Mouse (Mus musculus) liver, embryonic 16.5 days (tissue): ENCODE data around the gene Aes. TPM values are rescaled to one million over a fixed set of nuclear protein-coding genes. Genes with fewer than 3 reads are reported as not detected.

Experiments
- ATAC-seq: fragments of 200-750 bp; cut with Nextera tagmentation; 2 replicates; pipeline ENCODE4 v1.8.0; 2017; ENCODE audit warnings: low read depth, mild to moderate bottlenecking, moderate number of reproducible peaks, moderate library complexity
- H3K27ac ChIP-seq: fragments of 300-500 bp; sonication (generic); 2 replicates; pipeline ENCODE4 v1.5.1; 2014; ENCODE audit warnings: mild to moderate bottlenecking, low read length
- H3K27me3 ChIP-seq: fragments of 300-500 bp; sonication (generic); 2 replicates; pipeline ENCODE4 v1.6.1; 2014; ENCODE audit warnings: low read depth, low read length, mixed read lengths; ENCODE audit not compliant: control insufficient read depth, insufficient read depth
- H3K36me3 ChIP-seq: fragments of 300-500 bp; sonication (generic); 2 replicates; pipeline ENCODE4 v1.6.1; 2014; ENCODE audit warnings: mild to moderate bottlenecking; ENCODE audit not compliant: control insufficient read depth, insufficient read depth
- H3K4me1 ChIP-seq: fragments of 300-500 bp; sonication (generic); 2 replicates; pipeline ENCODE4 v1.6.1; 2014; ENCODE audit warnings: low read depth, low read length, mixed read lengths; ENCODE audit not compliant: control insufficient read depth
- H3K4me2 ChIP-seq: fragments of 300-500 bp; sonication (generic); 2 replicates; pipeline ENCODE4 v1.6.1; 2014; ENCODE audit warnings: low read depth, low read length, mixed read lengths
- H3K4me3 ChIP-seq: fragments of 300-500 bp; sonication (generic); 2 replicates; pipeline ENCODE4 v1.5.1; 2014; ENCODE audit warnings: low read depth, mild to moderate bottlenecking, low read length
- H3K9ac ChIP-seq: fragments of 300-500 bp; sonication (generic); 2 replicates; pipeline ENCODE4 v1.6.1; 2014; ENCODE audit warnings: low read depth, low read length
- H3K9me3 ChIP-seq: fragments of 300-500 bp; sonication (generic); replicated peaks from 2 replicates; pipeline ENCODE4 v1.6.1; 2016; ENCODE audit warnings: low read length; ENCODE audit not compliant: control insufficient read depth
- WGBS: fragments of 180-500 bp; shearing (Covaris S2); extraction: QIAGEN DNeasy Blood & Tissue Kit; methylation state at CpG from one replicate; pipeline ENCODE4 v1.1.7; 2014; ENCODE audit not compliant: insufficient replicate concordance; 5-methylcytosine and 5-hydroxymethylcytosine counted together
- polyA plus RNA-seq: library from polyadenylated mRNA; unstranded; fragments of >200 nt; fragmentation: Nextera tagmentation; extraction: Ambion mirVana; gene quantifications from 2 replicates; pipeline ENCODE4 v1.2.1, GENCODE M21; 2015

Aes gene
- polyA plus RNA-seq, 1 experiment from 2014 or later = 141 TPM

DNA sequence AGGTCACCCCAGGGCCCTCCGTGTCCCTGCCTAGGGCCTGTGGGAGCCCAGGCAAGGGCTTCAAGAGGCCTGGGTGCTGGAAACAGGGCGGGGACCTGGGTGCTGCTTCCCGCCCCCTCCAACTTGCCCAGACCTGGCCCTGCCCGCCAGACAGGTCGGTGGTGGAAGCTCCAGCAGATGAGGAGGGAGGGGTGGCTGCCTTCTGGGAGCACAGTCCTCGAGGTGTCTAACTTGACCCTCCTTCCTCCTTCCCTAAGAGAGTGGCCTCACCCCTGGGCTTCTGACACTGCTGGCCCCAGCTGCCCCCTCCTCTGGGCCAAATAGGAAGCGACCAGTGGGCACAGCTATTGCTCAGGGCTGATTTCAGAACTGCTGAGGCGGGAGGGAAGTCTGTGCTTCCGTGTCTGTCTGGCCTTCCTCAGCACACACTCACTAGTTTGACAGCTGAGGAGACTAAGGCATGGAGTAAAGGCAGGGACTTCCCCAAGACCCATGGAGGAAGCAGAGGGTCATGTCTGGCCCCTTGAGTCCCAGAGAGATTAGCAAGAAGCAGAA, 35.2 kb upstream of the Aes start, which contains the start of gene Gna15:
TSS of gene Gna15 (minus strand) at position 175 of the 555 bp plus-strand sequence.
- Histone ChIP-seq H3K4me1 (peaks cover 35% of the 10 kb centered on the region), H3K27ac (peak within 1 kb of the TSS; percentile 83), H3K4me3 (peak within 1 kb of the TSS; percentile 55), H3K9ac (peak within 1 kb of the TSS; percentile 62), H3K9me3 (no peaks in the 10 kb centered on the region), H3K36me3 (no peaks in the 10 kb centered on the region), H3K27me3 (no peaks in the 10 kb centered on the region), H3K4me2 (peak within 1 kb of the TSS; percentile 47)
- 5% methylated on average over 9 of the region's 9 CpGs for WGBS
- peak; percentile 44 for ATAC-seq

DNA sequence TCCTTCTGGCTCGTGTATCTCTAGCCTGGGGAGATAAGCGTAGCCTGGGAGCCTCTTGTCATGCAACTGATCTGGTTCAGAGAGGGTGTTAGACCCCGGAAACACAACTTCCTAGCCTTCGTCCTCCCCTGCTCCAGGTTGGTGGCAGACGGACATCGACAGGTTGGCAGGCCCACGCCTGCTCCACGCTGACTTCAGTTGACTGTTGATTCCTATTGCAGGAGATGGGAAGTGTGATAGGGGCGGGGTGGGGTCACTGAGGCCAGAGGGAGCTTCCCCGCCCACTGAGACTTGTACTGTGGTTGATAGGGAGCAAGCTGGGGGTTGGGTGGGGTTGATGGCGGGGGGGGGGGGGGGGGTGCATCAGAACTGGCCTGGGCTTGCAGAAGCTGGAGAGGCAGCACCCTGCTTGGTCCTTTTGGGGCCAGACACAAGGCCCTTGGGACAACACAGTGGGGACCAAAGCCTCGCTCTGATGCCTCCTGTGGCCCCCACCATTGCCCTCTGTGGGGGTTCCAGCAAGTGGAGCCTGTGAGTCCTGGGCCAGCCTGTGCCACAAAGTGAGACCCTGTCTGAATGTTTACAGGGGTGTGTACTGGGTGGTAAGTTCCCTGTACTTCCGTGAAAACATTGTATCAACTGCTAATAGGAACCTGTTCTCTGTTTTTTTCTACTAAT, 34.1 kb upstream of the Aes start:
- peaks cover 3% of the 10 kb centered on the region for H3K36me3 ChIP-seq
- peak overlapping the region; percentile 83 for H3K27ac ChIP-seq
- H3K9me3 ChIP-seq = no peaks in the 10 kb centered on the region
- 12% methylated on average over 12 of the region's 13 CpGs for WGBS
- no peaks in the 10 kb centered on the region for H3K27me3 ChIP-seq
- peaks cover 28% of the 10 kb centered on the region for H3K4me1 ChIP-seq
- H3K4me3 ChIP-seq = 0 out of 2 replicates have a peak overlapping the region, but pooled peaks have one; percentile 1
- peak; percentile 76 for ATAC-seq
- peak overlapping the region; percentile 40; the same call in 1 of the 2 replicates for H3K9ac ChIP-seq
- peak overlapping the region; percentile 47 for H3K4me2 ChIP-seq

DNA sequence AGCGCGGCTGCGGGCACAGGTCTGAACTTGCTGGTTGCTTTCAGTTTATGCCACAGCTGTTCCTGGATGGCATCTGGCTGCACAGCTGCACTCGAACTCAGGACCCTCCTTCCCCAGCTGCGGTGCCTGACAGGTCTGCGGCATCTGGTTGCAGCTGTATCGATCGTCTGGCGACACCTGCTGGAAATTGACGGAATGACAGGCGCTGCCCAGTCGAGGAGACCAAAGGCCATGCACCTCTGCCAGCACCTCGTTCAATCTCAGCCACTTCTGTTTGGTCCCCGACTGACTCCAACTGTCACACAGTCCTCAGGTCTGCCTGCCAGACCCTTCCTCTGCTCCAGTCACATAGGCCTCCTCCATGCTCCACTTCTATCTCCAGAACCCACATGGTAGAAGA, 32.5 kb upstream of the Aes start:
- Histone ChIP-seq H3K36me3 (peaks cover 8% of the 10 kb centered on the region), H3K4me3 (no peak overlapping the region), H3K9ac (no peak overlapping the region), H3K4me1 (peaks cover 28% of the 10 kb centered on the region), H3K4me2 (no peak overlapping the region), H3K27me3 (no peaks in the 10 kb centered on the region), H3K27ac (no peak overlapping the region), H3K9me3 (no peaks in the 10 kb centered on the region)
- ATAC-seq = 0 out of 2 replicates have a peak, but pooled peaks have one; percentile 14
- WGBS = 8% methylated on average over 14 of the region's 14 CpGs

DNA sequence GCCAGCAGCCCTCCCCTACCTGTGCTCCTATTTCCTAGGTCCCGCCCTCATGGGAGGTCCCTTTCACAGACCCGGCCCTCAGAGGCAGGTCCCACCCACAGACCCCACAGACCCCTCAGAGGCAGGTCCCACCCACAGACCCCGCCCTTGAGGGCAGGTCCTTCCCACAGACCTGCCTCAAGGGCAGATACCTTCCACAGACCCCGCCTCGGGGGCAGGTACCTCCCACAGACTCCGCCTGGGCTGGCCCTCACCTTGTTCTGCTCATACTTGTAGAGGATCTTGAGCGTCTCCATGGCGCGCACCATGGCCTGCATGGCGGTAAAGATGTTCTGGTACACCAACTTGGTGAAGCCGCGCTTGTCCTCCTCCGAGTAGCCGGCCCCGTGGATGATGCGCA, 24.5 kb upstream of the Aes start:
- Histone ChIP-seq H3K36me3 (peaks cover 15% of the 10 kb centered on the region), H3K4me1 (peaks cover 2% of the 10 kb centered on the region; the same call in 1 of the 2 replicates), H3K4me3 (no peak overlapping the region), H3K27me3 (no peaks in the 10 kb centered on the region), H3K27ac (no peak overlapping the region), H3K9me3 (no peaks in the 10 kb centered on the region), H3K9ac (no peak overlapping the region), H3K4me2 (no peak overlapping the region)
- 79% methylated on average over 16 of the region's 16 CpGs for WGBS
- peak; percentile 31; the same call in 1 of the 2 replicates for ATAC-seq

DNA sequence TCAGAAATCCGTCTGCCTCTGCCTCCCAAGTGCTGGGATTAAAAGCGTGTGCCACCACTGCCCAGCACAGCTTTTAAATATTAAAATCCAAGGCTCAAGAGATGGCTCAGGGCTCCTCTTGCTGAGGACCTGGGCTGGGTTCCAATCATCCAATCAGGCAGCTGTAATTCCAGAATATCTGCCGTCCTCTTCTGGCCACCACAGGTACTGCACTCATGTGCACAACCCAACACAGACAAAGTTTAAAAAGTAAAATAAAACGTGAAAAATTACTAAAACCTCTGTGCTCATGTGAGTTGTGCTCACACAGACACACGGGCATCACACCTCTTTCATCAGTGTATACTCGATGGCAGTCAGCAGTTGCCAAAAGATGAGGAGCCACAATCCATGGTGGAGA, 22.6 kb upstream of the Aes start:
- H3K4me1 ChIP-seq = peaks cover 13% of the 10 kb centered on the region
- H3K9ac ChIP-seq = no peak overlapping the region
- no peak overlapping the region for H3K4me3 ChIP-seq
- WGBS = 60% methylated on average over 6 of the region's 6 CpGs
- H3K4me2 ChIP-seq = no peak overlapping the region
- no peak for ATAC-seq
- peaks cover 7% of the 10 kb centered on the region for H3K36me3 ChIP-seq
- H3K27ac ChIP-seq = no peak overlapping the region
- H3K27me3 ChIP-seq = no peaks in the 10 kb centered on the region
- H3K9me3 ChIP-seq = no peaks in the 10 kb centered on the region

DNA sequence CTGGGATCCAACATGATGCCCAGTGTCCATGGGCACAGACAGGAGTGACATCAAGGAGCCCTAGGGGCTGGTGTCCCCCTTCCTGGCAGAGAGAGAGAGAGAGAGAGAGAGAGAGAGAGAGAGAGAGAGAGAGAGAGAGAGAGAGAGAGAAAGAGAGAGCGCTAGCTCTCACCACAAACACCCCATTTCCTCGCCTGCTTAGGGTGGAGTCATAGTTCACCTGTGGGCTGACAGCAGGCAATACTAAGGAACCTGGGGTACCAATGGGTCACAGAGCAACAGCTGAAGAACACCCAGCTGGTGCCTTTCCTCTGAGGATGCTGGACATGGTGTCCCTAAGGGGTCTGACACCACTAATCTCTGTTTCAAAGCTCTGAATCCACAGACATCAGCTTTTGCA, 21.9 kb upstream of the Aes start:
- H3K27me3 ChIP-seq = no peaks in the 10 kb centered on the region
- H3K9ac ChIP-seq = no peak overlapping the region
- ATAC-seq = no peak
- 50% methylated on average over 2 of the region's 2 CpGs for WGBS
- H3K4me3 ChIP-seq = no peak overlapping the region
- no peaks in the 10 kb centered on the region for H3K9me3 ChIP-seq
- peaks cover 20% of the 10 kb centered on the region for H3K4me1 ChIP-seq
- no peak overlapping the region for H3K4me2 ChIP-seq
- H3K27ac ChIP-seq = no peak overlapping the region
- peaks cover 7% of the 10 kb centered on the region for H3K36me3 ChIP-seq

DNA sequence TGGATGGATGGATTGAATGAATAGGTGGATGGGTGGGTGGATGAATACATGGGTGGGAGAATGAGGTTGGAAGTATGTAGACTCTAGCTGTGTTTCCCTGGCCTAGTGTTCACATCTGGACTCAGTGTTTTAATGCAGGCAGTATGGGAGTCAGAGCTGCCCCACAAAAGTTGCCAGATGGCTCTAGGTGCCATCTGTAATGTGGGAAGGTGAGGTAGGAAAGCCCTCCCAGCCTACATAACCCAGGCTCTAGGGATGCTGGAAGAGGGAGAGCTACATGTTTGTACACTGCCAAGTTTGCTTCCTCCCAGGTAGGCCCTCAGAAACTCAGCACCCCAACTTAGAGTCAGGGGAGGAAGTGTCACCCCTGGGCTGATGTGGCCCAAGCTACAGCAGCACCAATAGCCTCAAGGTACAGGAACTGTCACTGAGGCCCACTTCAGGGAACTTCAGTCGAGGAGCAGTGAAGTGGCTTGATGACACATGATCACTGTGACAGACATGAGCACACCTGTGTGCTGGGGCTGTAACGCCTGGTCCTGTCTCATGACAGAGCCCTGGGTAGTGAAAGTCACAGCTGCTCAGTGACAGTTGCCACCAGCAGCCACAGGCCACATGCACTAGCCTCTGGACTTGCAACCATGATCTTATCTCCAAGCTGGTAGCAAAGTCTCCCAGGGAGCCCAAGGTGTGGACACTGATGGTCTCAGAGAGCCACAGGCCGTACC, 20.8 kb upstream of the Aes start:
- Histone ChIP-seq H3K4me2 (no peak overlapping the region), H3K4me1 (peaks cover 30% of the 10 kb centered on the region), H3K9me3 (no peaks in the 10 kb centered on the region), H3K27me3 (no peaks in the 10 kb centered on the region), H3K4me3 (no peak overlapping the region), H3K36me3 (no peaks in the 10 kb centered on the region; the same call in 1 of the 2 replicates), H3K9ac (no peak overlapping the region), H3K27ac (no peak overlapping the region)
- ATAC-seq = no peak
- 51% methylated on average over 3 of the region's 3 CpGs for WGBS

DNA sequence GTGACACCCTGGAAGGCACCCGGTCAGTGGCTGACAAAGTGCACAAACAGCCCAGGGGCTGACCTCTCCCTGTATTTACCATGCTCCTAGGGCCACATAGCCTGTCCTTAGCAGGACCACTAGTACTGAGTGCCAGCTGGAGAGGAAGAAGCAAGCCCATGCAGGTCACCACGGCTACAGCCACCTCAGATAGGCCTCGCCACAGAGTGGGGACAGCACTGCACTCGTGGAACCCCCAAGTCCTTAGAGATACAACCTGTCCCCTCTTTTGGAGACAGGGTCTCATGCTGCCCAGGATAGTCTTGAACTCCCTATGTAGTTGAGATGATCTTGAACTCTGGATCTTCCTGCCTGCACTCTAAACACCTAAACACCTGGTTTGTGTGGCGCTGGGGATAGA, 17.9 kb upstream of the Aes start:
- Histone ChIP-seq H3K36me3 (no peaks in the 10 kb centered on the region; the same call in 1 of the 2 replicates), H3K9me3 (no peaks in the 10 kb centered on the region), H3K27ac (peak overlapping the region; percentile 73), H3K9ac (peak overlapping the region; percentile 6), H3K4me1 (peaks cover 50% of the 10 kb centered on the region), H3K4me3 (no peak overlapping the region), H3K27me3 (no peaks in the 10 kb centered on the region), H3K4me2 (peak overlapping the region; percentile 10; the same call in 1 of the 2 replicates)
- no peak for ATAC-seq
- 57% methylated on average over 5 of the region's 5 CpGs for WGBS
